Mouse (Mus musculus) G1E (cell line): ENCODE measurements around the gene Edem2.

Experiments used
- CTCF ChIP-seq: IDR thresholded peaks from 2 replicates; pipeline ENCODE4 v1.5.1; 2012; ENCODE audit warnings: low read depth, low read length, inconsistent platforms, mixed read lengths
- GATA1 ChIP-seq: IDR thresholded peaks from 2 replicates; pipeline ENCODE4 v1.6.1; 2012; ENCODE audit warnings: borderline replicate concordance, low read length, inconsistent platforms, mixed read lengths
- GATA2 ChIP-seq: IDR thresholded peaks from 2 replicates; pipeline ENCODE4 v1.6.1; 2012; ENCODE audit warnings: low read depth, low read length, inconsistent platforms, borderline replicate concordance
- TAL1 ChIP-seq: conservative IDR thresholded peaks from 2 replicates; pipeline ENCODE4 v1.6.1; 2012; ENCODE audit warnings: low read depth, low read length, inconsistent platforms, mixed read lengths

DNA sequence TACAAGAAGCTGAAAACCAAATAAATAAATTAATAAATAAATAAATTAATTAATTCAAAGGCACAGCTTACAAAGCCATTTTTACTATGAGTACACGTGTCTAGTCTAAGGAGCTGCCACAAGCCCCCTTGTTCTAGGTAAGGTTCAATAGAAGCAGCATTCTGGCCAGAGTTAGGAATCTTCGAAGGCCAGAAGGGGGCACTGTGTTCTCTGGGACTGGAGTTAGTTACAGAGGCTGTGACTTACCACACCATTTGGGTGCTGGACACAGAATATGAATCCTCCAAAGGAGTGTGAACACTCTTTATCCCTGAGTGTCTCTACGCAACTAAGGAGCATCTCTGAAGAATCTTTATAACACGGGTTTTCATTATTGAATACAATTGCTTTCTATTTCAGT is 60.8 kb downstream of the Edem2 start:
- TF ChIP-seq CTCF (0 out of 2 replicates have a peak, but pooled peaks have one; percentile 32), GATA2 (no peak), GATA1 (no peak), TAL1 (no peak)
